Mouse (Mus musculus): ENCODE data around the gene P3h3.

DNA sequence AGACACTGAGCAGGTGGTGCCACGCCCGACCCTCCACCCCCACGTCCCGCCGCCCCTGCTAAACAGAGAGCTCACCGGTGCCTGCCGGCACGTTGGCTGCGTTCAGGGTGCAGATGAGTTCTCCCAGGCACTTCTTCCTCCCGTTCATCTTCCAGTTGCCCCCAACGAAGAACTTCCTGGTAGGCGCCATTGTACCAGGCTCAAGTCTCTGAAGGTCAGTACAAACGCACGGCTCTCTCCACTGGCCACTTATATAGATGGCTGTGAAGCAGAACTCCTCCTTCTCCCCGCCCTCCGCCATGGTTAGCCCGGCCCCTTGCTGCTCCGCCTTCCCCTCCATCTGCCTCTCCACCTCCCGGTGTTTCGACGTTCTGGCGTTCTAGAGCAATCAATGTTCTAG, 43.6 kb downstream of the P3h3 start, which contains the start of gene Tpi1:
- TF ChIP-seq CTCF (conservative IDR thresholded peaks at IDR 0.05; ENCODE audit: low read length) (no peak), POU5F1 (IDR thresholded peaks at IDR 0.05; ENCODE audit: borderline replicate concordance, low read length) (no peak)
